Mouse (Mus musculus) ES-E14 (cell line): Measurements from ENCODE around the gene Ostf1. TPM values are rescaled to one million over a fixed set of nuclear protein-coding genes. Genes with fewer than 3 reads are reported as not detected.

Experiments
- DNase-seq: peaks from one replicate; pipeline ENCODE4 v3.0.0-alpha.2; 2013; ENCODE audit warnings: low read depth, low spot score
- H3K27ac ChIP-seq: 2 replicates; pipeline ENCODE4 v1.5.1; 2012; ENCODE audit warnings: low read depth, mild to moderate bottlenecking, low read length, moderate library complexity, mixed read lengths; ENCODE audit not compliant: poor library complexity, insufficient read depth, severe bottlenecking
- H3K36me3 ChIP-seq: 2 replicates; pipeline ENCODE4 v1.6.1; 2012; ENCODE audit warnings: mild to moderate bottlenecking, low read length, moderate library complexity, mixed read lengths; ENCODE audit not compliant: control insufficient read depth, poor library complexity, insufficient read depth, severe bottlenecking
- H3K4me1 ChIP-seq, 2 experiments: fragments of 150-350 bp in 1 of 2; sonication (generic) in 1 of 2; 2 replicates each; pipeline ENCODE4 v1.6.1; 2012; ENCODE audit warnings: low read length in 2 of 2, mild to moderate bottlenecking in 1 of 2, mixed read lengths in 1 of 2; ENCODE audit not compliant: control insufficient read depth in 2 of 2, insufficient read depth in 2 of 2, poor library complexity in 1 of 2
- H3K4me3 ChIP-seq, 2 experiments: fragments of 150-350 bp in 1 of 2; sonication (generic) in 1 of 2; 2 replicates each; pipeline ENCODE4 v1.5.1; 2012; ENCODE audit warnings: low read length in 2 of 2, low read depth in 1 of 2, mild to moderate bottlenecking in 1 of 2, mixed read lengths in 1 of 2; ENCODE audit not compliant: insufficient read depth in 1 of 2, poor library complexity in 1 of 2, severe bottlenecking in 1 of 2
- H3K9ac ChIP-seq: 2 replicates; pipeline ENCODE4 v1.6.1; 2012; ENCODE audit warnings: low read depth, mild to moderate bottlenecking, low read length, mixed read lengths; ENCODE audit not compliant: poor library complexity, insufficient read depth, severe bottlenecking
- H3K9me3 ChIP-seq: fragments of 150-350 bp; sonication (generic); 2 replicates; pipeline ENCODE4 v1.6.1; 2012; ENCODE audit warnings: low read depth, mild to moderate bottlenecking, low read length; ENCODE audit not compliant: control insufficient read depth, insufficient read depth
- CHD2 ChIP-seq: IDR thresholded peaks from 2 replicates; pipeline ENCODE4 v1.6.1; 2014; ENCODE audit warnings: mild to moderate bottlenecking, low read depth, low read length, inconsistent platforms
- HCFC1 ChIP-seq: IDR thresholded peaks from 2 replicates; pipeline ENCODE4 v1.6.1; 2012; ENCODE audit warnings: low read length, inconsistent platforms, borderline replicate concordance; ENCODE audit not compliant: insufficient read depth
- MAFK ChIP-seq: IDR thresholded peaks from 2 replicates; pipeline ENCODE4 v1.6.1; 2014; ENCODE audit warnings: mild to moderate bottlenecking, low read depth, low read length, inconsistent platforms; ENCODE audit not compliant: insufficient read depth
- ZC3H11A ChIP-seq: IDR thresholded peaks from 2 replicates; pipeline ENCODE4 v1.6.1; 2012; ENCODE audit warnings: low read depth, mild to moderate bottlenecking, inconsistent platforms, low read length, borderline replicate concordance
- ZNF384 ChIP-seq: IDR thresholded peaks from 2 replicates; pipeline ENCODE4 v1.6.1; 2012; ENCODE audit warnings: low read depth, low read length, inconsistent platforms
- in situ Hi-C, 2 experiments: fragments of 600-800 bp; cut with MboI; formaldehyde crosslinking; loops; one replicate each; pipeline ENCODE4 v1.15.1; 2025; ENCODE audit warnings: low sequenced_read_pairs in 2 of 2, inconsistent platforms in 1 of 2; ENCODE audit not compliant: unreplicated experiment in 2 of 2
- total RNA-seq: library from RNA; depleted of rRNA; stranded (reverse); fragments of 300-350 nt; gene quantifications from 2 replicates; pipeline ENCODE4 v1.2.3, GENCODE M21; 2012

Ostf1 gene
- total RNA-seq, 1 experiment, result 45.5 TPM

DNA sequence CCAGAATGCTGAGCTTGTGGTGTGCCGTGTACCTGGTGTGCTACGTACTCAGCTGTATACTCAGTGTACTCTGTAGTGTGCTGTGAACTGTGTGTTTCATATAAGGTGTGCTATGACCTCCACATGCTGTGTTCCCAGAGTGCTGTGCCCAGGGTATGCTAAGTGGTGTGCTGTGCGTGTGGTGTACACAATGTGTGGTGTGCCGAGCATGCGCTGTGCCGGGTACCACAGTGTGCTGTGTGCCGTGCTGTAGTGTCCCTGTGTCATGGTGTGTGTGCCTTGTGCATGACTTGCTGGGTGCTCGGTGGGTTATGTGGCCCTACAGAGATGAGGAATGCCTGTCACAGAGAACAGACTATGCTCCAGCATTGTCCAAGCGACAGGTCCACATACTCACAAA, 31.0 kb downstream of the Ostf1 start:
- 0 out of 2 replicates have a peak, but pooled peaks cover 2% of the 10 kb centered on the region for H3K36me3 ChIP-seq
- TF ChIP-seq ZNF384, result no peak
- TF ChIP-seq ZC3H11A, result no peak
- TF ChIP-seq HCFC1, result no peak
- no peak for TF ChIP-seq MAFK
- no peak for TF ChIP-seq CHD2
- H3K4me1 ChIP-seq, result no peaks in the 10 kb centered on the region
- in situ Hi-C loops, result no loop called here
- H3K9ac ChIP-seq, result no peak overlapping the region
- H3K27ac ChIP-seq, result no peak overlapping the region
- no peak for DNase-seq
- no peak overlapping the region for H3K4me3 ChIP-seq
- no peaks in the 10 kb centered on the region for H3K9me3 ChIP-seq

DNA sequence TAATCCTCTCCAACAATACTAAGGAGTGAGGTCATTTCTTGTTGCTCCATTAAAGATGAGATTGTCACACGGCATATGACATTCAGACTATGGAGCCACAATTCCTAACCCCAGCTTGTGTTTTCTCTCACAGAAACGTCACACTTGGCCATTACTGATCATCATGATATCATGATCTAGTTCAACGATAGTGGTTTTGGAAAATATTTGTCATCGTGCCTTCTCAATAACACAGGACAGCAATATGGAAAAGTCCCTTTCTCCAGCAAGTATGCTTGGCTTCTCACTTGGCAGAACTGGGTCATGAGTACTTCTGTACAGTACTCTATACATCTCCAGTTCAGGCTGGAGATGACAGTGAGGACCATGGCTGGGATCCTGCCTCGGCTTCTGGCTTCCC, 32.0 kb downstream of the Ostf1 start:
- H3K27ac ChIP-seq, result no peak overlapping the region
- no peaks in the 10 kb centered on the region for H3K4me1 ChIP-seq
- in situ Hi-C loops, result no loop called here
- DNase-seq, result no peak
- H3K9ac ChIP-seq, result no peak overlapping the region
- no peaks in the 10 kb centered on the region for H3K9me3 ChIP-seq
- H3K36me3 ChIP-seq, result 0 out of 2 replicates have a peak, but pooled peaks cover 2% of the 10 kb centered on the region
- no peak for TF ChIP-seq HCFC1
- TF ChIP-seq ZNF384, result no peak
- TF ChIP-seq ZC3H11A, result no peak
- TF ChIP-seq MAFK, result no peak
- TF ChIP-seq CHD2, result no peak
- H3K4me3 ChIP-seq, result no peak overlapping the region

DNA sequence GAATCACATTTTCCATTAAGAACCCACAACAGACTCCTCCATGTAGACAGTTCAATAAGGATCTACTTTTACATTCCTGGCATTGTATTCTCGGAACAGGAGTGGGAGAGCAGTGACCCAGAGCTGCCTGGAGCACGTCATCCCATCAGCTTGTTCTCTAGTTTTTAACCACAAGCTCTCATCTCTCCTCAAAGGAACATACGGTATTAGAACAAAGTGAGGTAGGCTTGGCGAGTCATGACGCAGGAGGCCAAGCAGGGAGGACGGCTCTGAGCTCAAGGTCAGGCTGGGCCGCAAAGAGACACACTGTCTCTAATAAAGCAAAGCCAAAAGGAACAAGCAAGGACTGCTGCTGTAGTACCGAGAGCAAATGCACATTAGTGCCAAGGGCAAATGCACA, 32.6 kb downstream of the Ostf1 start:
- DNase-seq, result no peak
- in situ Hi-C loops, result no loop called here
- H3K9ac ChIP-seq, result no peak overlapping the region

DNA sequence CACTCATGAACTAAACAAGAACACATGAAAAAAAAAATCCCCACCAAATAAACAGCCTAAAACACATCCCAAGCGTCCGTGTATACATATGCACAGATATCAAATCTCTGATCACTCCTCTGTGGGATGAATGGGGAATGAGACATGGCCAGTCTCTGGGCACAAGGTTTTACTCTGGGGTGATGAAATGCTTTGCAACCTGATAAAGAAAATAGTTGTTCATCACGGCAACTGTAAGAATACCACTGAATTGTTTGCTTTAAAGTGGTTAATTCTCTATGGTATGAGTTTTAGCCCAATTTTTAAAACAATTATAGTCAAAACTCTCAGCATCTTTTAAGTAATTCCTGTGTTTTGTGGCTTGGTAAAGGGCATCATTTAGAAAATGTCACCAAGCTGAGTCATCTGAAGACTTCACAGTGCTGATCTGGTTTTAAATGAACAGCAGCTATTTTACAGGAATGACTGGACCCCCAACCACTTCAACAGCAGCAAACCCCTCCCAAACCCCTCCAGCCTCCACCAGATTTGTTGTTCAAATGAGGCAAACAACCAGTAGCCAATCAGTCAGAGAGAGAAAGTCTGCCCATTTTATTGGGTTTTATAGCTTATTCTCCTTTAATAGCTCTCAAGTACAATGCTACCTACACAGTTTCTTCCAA, 33.2 kb downstream of the Ostf1 start:
- no peaks in the 10 kb centered on the region for H3K9me3 ChIP-seq
- DNase-seq, result no peak
- 0 out of 2 replicates have a peak, but pooled peaks cover 2% of the 10 kb centered on the region for H3K36me3 ChIP-seq
- H3K27ac ChIP-seq, result no peak overlapping the region
- H3K9ac ChIP-seq, result no peak overlapping the region
- no peaks in the 10 kb centered on the region for H3K4me1 ChIP-seq
- in situ Hi-C loops, result no loop called here
- TF ChIP-seq ZNF384 (no peak), HCFC1 (no peak), CHD2 (no peak)
- H3K4me3 ChIP-seq, result no peak overlapping the region

More for the DNA sequence above, 32.6 kb downstream of the Ostf1 start:
- TF ChIP-seq HCFC1, result no peak
- TF ChIP-seq MAFK, result no peak
- no peak for TF ChIP-seq ZNF384
- TF ChIP-seq ZC3H11A, result no peak
- Histone ChIP-seq H3K36me3 (0 out of 2 replicates have a peak, but pooled peaks cover 2% of the 10 kb centered on the region), H3K9me3 (no peaks in the 10 kb centered on the region), H3K4me1 (no peaks in the 10 kb centered on the region), H3K4me3 (no peak overlapping the region), H3K27ac (no peak overlapping the region)

DNA sequence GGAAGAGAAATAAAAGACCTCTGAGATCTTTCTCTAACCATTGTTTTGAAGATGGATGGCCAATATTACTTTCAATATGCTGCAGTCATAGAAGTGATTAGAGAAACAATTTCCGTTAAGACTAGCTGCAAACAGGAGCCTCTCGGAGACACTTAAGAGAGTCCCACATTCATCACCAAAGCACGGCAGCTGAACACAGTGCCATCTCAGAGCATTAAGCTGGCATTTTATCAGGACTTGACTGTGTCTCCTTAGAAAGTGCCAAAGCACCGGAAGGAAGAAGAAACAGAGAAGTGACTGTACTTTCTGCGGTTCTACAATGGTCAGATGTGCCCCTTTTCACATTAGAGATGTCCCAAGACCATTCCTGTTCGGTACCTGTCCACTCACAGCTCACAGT, 33.9 kb downstream of the Ostf1 start:
- H3K4me1 ChIP-seq, result no peaks in the 10 kb centered on the region
- no peak overlapping the region for H3K9ac ChIP-seq
- no peak overlapping the region for H3K4me3 ChIP-seq
- H3K27ac ChIP-seq, result no peak overlapping the region
- DNase-seq, result no peak
- peaks cover 2% of the 10 kb centered on the region; the same call in 1 of the 2 replicates for H3K36me3 ChIP-seq
- in situ Hi-C loops, result no loop called here
- no peaks in the 10 kb centered on the region for H3K9me3 ChIP-seq
- TF ChIP-seq CHD2, result no peak
- no peak for TF ChIP-seq HCFC1
- TF ChIP-seq MAFK, result no peak
- no peak for TF ChIP-seq ZNF384
